Mouse (Mus musculus): Measurements from ENCODE around the gene Gapdh.

GRCm38 (mm10) chr6:125168086-125168485 is 1.8 kb upstream of the Gapdh start:
- TF ChIP-seq CTCF (IDR thresholded peaks at IDR 0.05; ENCODE audit: insufficient read depth, low read length) (no peak), POLR2A (IDR thresholded peaks at IDR 0.05; ENCODE audit: borderline replicate concordance, extremely low read depth, low read depth, low read length) (no peak)
